In genomic region chr13:102888895-102889490, GRCm38 (mm10) we compare ENCODE assay signal across 12 mouse cellular contexts.
DNase-seq lines count a peak whose midpoint lies in the region; ATAC-seq lines count a peak whose summit lies in the region.
"Had no signal": no experiment of that assay in that cellular context is flagged by ENCODE, and none has a peak within 500 bp of the region (broad histone marks: within the 10 kb centered on the region; RNA-seq: fewer than 3 reads in every experiment).

No protein-coding gene starts in this region.

- no peak for ATAC-seq in intestine, embryonic 14.5 days (replicated peaks; ENCODE audit: low FRiP score, low TSS enrichment, low read depth)
- ATAC-seq in intestine, embryonic 16.5 days: no peak
- ATAC-seq in midbrain, embryonic 15.5 days (replicated peaks): 0 out of 2 replicates have a peak, but pooled peaks have one; percentile 24
- no peak; the same call in 1 of the 2 replicates for ATAC-seq in midbrain, embryonic 13.5 days
- no peak for ATAC-seq in embryonic facial prominence, embryonic 13.5 days (ENCODE audit: insufficient number of reproducible peaks, insufficient read depth, low FRiP score, low TSS enrichment, low read depth)
- no peak; the same call in 1 of the 2 replicates for ATAC-seq in stomach, embryonic 14.5 days (ENCODE audit: insufficient number of reproducible peaks, insufficient read depth, low FRiP score, low read depth)
- ATAC-seq: forebrain, embryonic 15.5 days had no signal

- no peak overlapping the region for H3K9ac ChIP-seq in intestine, embryonic 14.5 days (ENCODE audit: low read length)
- no peak overlapping the region for H3K9ac ChIP-seq in intestine, embryonic 16.5 days (ENCODE audit: low read depth, low read length)
- no peak overlapping the region for H3K9ac ChIP-seq in midbrain, embryonic 15.5 days
- no peak overlapping the region for H3K9ac ChIP-seq in midbrain, embryonic 13.5 days (replicated peaks)
- H3K9ac ChIP-seq in embryonic facial prominence, embryonic 13.5 days: no peak overlapping the region
- no peak overlapping the region for H3K9ac ChIP-seq in stomach, embryonic 14.5 days (replicated peaks; ENCODE audit: low read depth, low read length)
- H3K9ac ChIP-seq: forebrain, embryonic 15.5 days had no signal

- DNase-seq in intestine, embryonic 14.5 days (ENCODE audit: low spot score): no peak
- DNase-seq in ovary, postnatal 14 days (ENCODE audit: low spot score): no peak
- DNase-seq in spleen, postnatal 36 days (ENCODE audit: low spot score in 2 of 2): no peak
- DNase-seq: cerebellum, postnatal 10 days; heart, postnatal 10 days; lung, postnatal 36 days had no signal

- WGBS in intestine, embryonic 14.5 days: 71% methylated on average over 15 of the region's 15 CpGs
- WGBS in intestine, embryonic 16.5 days: 75% methylated on average over 15 of the region's 15 CpGs
- 78% methylated on average over 15 of the region's 15 CpGs for WGBS in midbrain, embryonic 15.5 days
- 83% methylated on average over 15 of the region's 15 CpGs for WGBS in midbrain, embryonic 13.5 days
- WGBS in embryonic facial prominence, embryonic 13.5 days: 74% methylated on average over 15 of the region's 15 CpGs
- WGBS in stomach, embryonic 14.5 days: 71% methylated on average over 15 of the region's 15 CpGs

- no peak overlapping the region for H3K4me3 ChIP-seq in intestine, embryonic 14.5 days (ENCODE audit: low read depth, low read length)
- no peak overlapping the region for H3K4me3 ChIP-seq in intestine, embryonic 16.5 days (ENCODE audit: low read length)
- H3K4me3 ChIP-seq in midbrain, embryonic 15.5 days: no peak overlapping the region
- H3K4me3 ChIP-seq in midbrain, embryonic 13.5 days (replicated peaks): no peak overlapping the region
- H3K4me3 ChIP-seq in embryonic facial prominence, embryonic 13.5 days: no peak overlapping the region
- no peak overlapping the region for H3K4me3 ChIP-seq in stomach, embryonic 14.5 days (ENCODE audit: low read depth, low read length)
- H3K4me3 ChIP-seq: forebrain, embryonic 15.5 days had no signal

- peaks cover 15% of the 10 kb centered on the region for H3K4me1 ChIP-seq in intestine, embryonic 14.5 days (replicated peaks; ENCODE audit: control insufficient read depth, insufficient read depth, low read length)
- H3K4me1 ChIP-seq in intestine, embryonic 16.5 days (ENCODE audit: control insufficient read depth, insufficient read depth, low read length): peaks cover 27% of the 10 kb centered on the region
- H3K4me1 ChIP-seq in midbrain, embryonic 15.5 days: peaks cover 11% of the 10 kb centered on the region
- peaks cover 24% of the 10 kb centered on the region for H3K4me1 ChIP-seq in midbrain, embryonic 13.5 days (replicated peaks)
- H3K4me1 ChIP-seq in embryonic facial prominence, embryonic 13.5 days: peaks cover 22% of the 10 kb centered on the region; the same call in 1 of the 2 replicates
- peaks cover 6% of the 10 kb centered on the region for H3K4me1 ChIP-seq in stomach, embryonic 14.5 days (ENCODE audit: control insufficient read depth, insufficient read depth, low read length)

- H3K4me2 ChIP-seq in intestine, embryonic 14.5 days (ENCODE audit: low read length): no peak overlapping the region
- H3K4me2 ChIP-seq in intestine, embryonic 16.5 days (ENCODE audit: low read depth, low read length): no peak overlapping the region
- H3K4me2 ChIP-seq in midbrain, embryonic 15.5 days: no peak overlapping the region
- no peak overlapping the region for H3K4me2 ChIP-seq in midbrain, embryonic 13.5 days (replicated peaks)
- peak overlapping the region; percentile 9; the same call in 1 of the 2 replicates for H3K4me2 ChIP-seq in embryonic facial prominence, embryonic 13.5 days
- 0 out of 2 replicates have a peak overlapping the region, but pooled peaks have one; percentile 3 for H3K4me2 ChIP-seq in stomach, embryonic 14.5 days (replicated peaks; ENCODE audit: low read depth, low read length)
- H3K4me2 ChIP-seq: forebrain, embryonic 15.5 days had no signal

- no peaks in the 10 kb centered on the region for H3K27me3 ChIP-seq in intestine, embryonic 14.5 days (replicated peaks; ENCODE audit: control insufficient read depth, insufficient read depth, low read length)
- no peaks in the 10 kb centered on the region for H3K27me3 ChIP-seq in intestine, embryonic 16.5 days (replicated peaks; ENCODE audit: control insufficient read depth, insufficient read depth, low read length)
- H3K27me3 ChIP-seq in midbrain, embryonic 15.5 days (replicated peaks): no peaks in the 10 kb centered on the region
- no peaks in the 10 kb centered on the region for H3K27me3 ChIP-seq in midbrain, embryonic 13.5 days
- no peaks in the 10 kb centered on the region for H3K27me3 ChIP-seq in embryonic facial prominence, embryonic 13.5 days
- H3K27me3 ChIP-seq in stomach, embryonic 14.5 days (ENCODE audit: control insufficient read depth, insufficient read depth, low read length): no peaks in the 10 kb centered on the region
- H3K27me3 ChIP-seq: forebrain, embryonic 15.5 days had no signal

- no peaks in the 10 kb centered on the region for H3K9me3 ChIP-seq in intestine, embryonic 14.5 days (ENCODE audit: control insufficient read depth, low read length)
- H3K9me3 ChIP-seq in intestine, embryonic 16.5 days (ENCODE audit: control insufficient read depth, low read length): no peaks in the 10 kb centered on the region
- no peaks in the 10 kb centered on the region for H3K9me3 ChIP-seq in midbrain, embryonic 15.5 days
- H3K9me3 ChIP-seq in midbrain, embryonic 13.5 days: no peaks in the 10 kb centered on the region
- H3K9me3 ChIP-seq in embryonic facial prominence, embryonic 13.5 days: no peaks in the 10 kb centered on the region
- H3K9me3 ChIP-seq in stomach, embryonic 14.5 days (ENCODE audit: control insufficient read depth, low read depth, low read length): no peaks in the 10 kb centered on the region
- H3K9me3 ChIP-seq: forebrain, embryonic 15.5 days had no signal

- H3K27ac ChIP-seq in intestine, embryonic 14.5 days (ENCODE audit: low read depth): peak overlapping the region; percentile 2; the same call in 1 of the 2 replicates
- H3K27ac ChIP-seq in intestine, embryonic 16.5 days (ENCODE audit: low read length): no peak overlapping the region
- 0 out of 2 replicates have a peak overlapping the region, but pooled peaks have one; percentile 9 for H3K27ac ChIP-seq in midbrain, embryonic 15.5 days
- H3K27ac ChIP-seq in midbrain, embryonic 13.5 days: no peak overlapping the region
- peak overlapping the region; percentile 72 for H3K27ac ChIP-seq in embryonic facial prominence, embryonic 13.5 days
- H3K27ac ChIP-seq in stomach, embryonic 14.5 days (ENCODE audit: low read length): peak overlapping the region; percentile 24; the same call in 1 of the 2 replicates
- H3K27ac ChIP-seq: forebrain, embryonic 15.5 days had no signal

- H3K36me3 ChIP-seq in intestine, embryonic 14.5 days (ENCODE audit: control insufficient read depth, insufficient read depth, low read length): no peaks in the 10 kb centered on the region
- H3K36me3 ChIP-seq in intestine, embryonic 16.5 days (ENCODE audit: control insufficient read depth, insufficient read depth, low read length): no peaks in the 10 kb centered on the region
- H3K36me3 ChIP-seq in midbrain, embryonic 15.5 days (replicated peaks): no peaks in the 10 kb centered on the region
- H3K36me3 ChIP-seq in midbrain, embryonic 13.5 days: no peaks in the 10 kb centered on the region
- H3K36me3 ChIP-seq in embryonic facial prominence, embryonic 13.5 days: no peaks in the 10 kb centered on the region
- no peaks in the 10 kb centered on the region for H3K36me3 ChIP-seq in stomach, embryonic 14.5 days (ENCODE audit: control insufficient read depth, insufficient read depth, low read length)
- H3K36me3 ChIP-seq: forebrain, embryonic 15.5 days had no signal

Comparison
In these comparisons a context has a peak if more than half of its experiments do, and no peak if none do; other contexts are left out.
1. H3K27ac ChIP-seq: peak in intestine, embryonic 14.5 days (single experiment), midbrain, embryonic 15.5 days (single experiment), embryonic facial prominence, embryonic 13.5 days (single experiment) and stomach, embryonic 14.5 days (single experiment); none in intestine, embryonic 16.5 days (single experiment) and midbrain, embryonic 13.5 days (single experiment).
2. H3K4me2 ChIP-seq: peak in embryonic facial prominence, embryonic 13.5 days (single experiment) and stomach, embryonic 14.5 days (single experiment); none in intestine, embryonic 14.5 days (single experiment), intestine, embryonic 16.5 days (single experiment), midbrain, embryonic 15.5 days (single experiment) and midbrain, embryonic 13.5 days (single experiment).